Mouse (Mus musculus) urinary bladder, postnatal 36 days (tissue): ENCODE results near the gene Ets1.
A peak's percentile ranks its signal among the peaks of the same experiment; 100 is the strongest.

ENCODE experiments used
- DNase-seq, 2 experiments: peaks; one replicate each; pipeline ENCODE4 v3.0.0; 2022; ENCODE audit warnings: low spot score in 2 of 2, mixed read lengths in 1 of 2

Gene Ets1

DNA sequence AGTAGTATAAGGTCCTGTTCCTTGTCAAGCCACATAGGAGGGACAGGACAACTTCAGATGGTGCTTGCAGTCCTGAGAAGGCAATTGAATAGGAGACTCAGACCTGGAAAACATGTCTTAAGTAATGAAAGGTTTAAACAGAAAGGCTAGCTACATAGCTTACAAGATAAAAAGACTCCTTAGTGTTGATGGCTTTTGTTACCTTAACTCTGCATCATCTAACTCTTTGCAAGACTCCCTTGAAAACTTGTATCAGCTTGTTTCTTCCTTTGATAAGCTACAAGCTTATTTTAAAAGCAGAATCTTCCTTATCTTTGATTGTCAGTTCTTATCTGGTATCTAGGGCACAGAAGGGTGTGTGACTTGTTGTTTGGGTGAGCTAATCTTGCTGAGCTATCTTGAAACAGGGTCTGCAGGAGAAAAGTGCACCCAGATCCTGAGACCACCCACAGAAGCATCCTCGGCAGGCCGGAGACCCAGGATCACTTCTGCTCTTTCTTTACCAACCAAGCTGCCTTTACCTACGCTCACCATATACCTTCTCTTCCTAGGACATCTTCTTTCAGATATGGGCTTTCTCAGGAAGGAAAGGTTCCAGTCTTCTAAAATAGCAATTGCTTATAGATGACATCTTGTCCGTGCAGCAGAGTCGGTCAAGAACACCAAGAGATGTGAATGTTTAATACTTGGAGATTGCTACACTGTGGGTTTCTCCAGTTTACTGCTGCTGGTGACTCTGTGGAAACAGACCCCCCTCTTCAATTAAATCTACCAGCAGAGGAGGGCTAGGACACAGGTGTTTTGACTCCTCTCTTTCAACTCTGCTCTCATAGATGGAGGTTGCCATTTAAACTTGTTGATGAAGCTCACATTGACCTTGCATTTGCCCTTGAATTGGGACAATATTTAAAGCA is 19.2 kb upstream of the Ets1 start:
- DNase-seq: no peak

- DNase-seq: no peak
Measured at GRCm38 (mm10) chr9:32617430-32617768, 18.6 kb upstream of the Ets1 start.

GRCm38 (mm10) chr9:32618544-32619120 is 17.4 kb upstream of the Ets1 start:
- no peak for DNase-seq

DNA sequence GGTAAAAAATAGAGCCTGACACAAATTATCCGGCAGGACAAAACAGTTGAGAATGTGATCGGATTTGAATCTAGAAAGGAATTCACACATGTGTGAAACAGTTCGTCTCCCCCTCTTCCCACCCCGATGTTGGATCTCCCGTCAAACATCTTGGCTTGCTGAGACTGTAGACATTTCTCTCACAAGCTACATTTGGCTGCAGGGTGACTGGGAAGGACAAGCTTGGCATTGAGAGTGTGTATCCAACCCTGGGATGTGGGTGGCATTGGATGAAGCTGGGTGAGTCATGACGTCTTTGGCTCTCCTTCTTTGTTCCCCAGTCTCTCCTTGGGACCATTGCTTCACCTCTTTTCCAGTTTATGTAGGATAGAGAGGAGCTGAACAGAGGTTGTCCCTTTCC is 16.4 kb upstream of the Ets1 start:
- no peak for DNase-seq

DNA sequence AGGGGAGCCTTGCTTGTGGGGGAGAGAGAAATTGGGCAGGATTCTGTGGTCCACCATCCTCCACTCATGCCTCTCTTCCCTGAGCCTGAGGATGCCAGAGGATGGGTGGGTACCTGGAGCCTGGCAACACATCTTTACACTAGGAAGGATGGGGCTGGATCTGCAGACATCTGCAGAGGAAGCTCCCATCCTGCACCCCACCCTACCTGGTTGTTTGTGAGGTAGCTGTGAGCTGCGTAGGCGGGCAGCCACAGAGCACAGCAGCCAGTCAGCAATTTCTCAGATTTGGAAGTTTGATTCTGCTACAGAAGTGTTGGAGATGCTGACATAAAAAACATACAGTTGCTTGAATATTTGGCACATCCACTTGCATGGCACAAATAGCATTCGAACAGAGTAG is 15.6 kb upstream of the Ets1 start:
- DNase-seq: no peak

- DNase-seq: no peak
Measured at GRCm38 (mm10) chr9:32629385-32629981, 6.5 kb upstream of the Ets1 start.

- DNase-seq: no peak
Measured at GRCm38 (mm10) chr9:32631341-32631740, 4.7 kb upstream of the Ets1 start.

DNA sequence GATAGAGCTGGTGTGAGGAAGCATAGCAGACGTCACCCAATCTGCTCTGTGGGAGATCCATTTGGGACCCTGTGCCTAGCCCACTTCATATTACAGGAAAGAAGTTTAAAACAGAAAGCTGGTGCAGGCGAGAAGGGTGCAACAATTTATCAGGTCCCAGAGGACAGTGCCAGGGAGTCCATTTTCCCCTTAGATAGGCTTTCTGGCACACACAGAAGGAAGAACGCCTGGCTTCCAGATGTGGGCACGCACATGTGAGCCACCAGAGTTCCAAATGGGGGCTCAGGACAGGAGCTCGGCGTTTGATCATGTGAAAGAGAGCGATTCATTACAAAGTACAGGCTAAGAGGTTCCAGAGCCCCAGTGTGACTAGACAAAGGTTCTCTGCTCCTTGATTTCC is 3.8 kb upstream of the Ets1 start:
- no peak for DNase-seq

- no peak for DNase-seq
Measured at GRCm38 (mm10) chr9:32644981-32645380, 9.0 kb downstream of the Ets1 start.

GRCm38 (mm10) chr9:32645475-32645874 is 9.5 kb downstream of the Ets1 start:
- DNase-seq: no peak

DNA sequence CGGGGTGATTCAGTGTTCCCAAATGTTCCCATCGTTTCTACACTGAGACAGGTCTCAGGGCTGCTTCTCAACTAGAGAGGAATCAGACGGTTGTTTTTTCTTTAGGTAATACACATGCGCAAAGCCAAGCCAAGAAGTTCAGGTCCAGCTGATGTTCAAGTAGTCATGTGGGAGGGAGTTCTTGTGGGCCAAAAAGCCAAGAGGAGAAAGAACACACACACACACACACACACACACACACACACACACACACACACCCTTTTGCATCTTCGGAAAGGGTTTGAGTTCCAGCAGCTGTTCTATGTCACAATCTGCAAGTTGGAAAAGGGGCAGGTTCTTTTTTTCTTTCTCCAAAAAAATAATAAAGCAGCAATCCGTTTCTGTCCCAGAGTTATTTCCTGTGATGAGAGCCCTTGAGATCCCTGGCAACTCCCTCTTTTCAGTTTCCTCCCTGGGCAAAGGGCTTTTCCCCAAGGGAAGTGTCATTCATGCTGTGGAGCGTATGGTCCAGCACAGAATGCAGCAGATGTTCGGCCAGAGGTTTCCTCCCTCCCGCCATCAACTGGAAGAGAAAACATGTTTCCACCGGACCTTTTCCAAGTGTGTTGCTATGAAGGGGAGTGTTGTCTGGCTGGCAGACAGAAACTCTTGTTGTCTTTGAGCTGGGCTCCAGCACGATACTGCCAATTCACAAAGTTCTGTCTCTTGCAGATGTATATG is 10.7 kb downstream of the Ets1 start:
- DNase-seq: peak; percentile 30 to 49

DNA sequence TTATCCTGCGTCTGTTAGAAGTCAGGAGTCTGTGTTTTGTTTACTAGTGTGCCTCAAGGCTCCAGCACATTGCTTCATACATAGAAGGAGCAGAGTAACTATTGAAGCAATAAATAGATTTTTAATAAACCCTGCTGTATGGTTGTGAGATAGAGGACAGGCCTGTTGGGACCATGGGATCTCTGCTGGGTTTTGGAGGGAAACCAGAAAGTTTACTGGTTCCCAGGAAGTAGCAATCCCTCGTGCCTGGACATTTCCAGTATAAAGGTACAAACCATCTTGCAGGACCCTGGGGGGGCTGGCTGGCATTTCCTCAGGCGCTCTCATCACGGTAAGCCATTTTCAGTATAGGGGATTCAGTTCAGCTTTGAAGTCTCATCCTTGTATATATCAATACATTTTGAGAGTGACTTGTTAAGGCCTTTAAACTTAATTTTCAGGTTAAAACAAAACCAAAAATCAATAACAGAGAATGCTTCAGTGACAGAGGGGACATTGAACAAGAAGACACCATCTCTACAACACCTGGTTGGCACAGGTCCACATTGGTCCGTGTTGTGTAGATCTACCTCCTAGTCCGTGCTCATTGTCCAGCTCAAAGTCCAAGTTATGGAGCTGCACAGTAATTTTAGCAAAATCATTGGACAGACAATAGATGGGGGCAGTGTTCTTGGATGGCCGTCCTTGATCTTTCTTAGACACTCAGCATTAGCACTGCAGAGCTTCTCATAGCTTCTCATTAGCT is 11.7 kb downstream of the Ets1 start:
- DNase-seq: no peak

DNA sequence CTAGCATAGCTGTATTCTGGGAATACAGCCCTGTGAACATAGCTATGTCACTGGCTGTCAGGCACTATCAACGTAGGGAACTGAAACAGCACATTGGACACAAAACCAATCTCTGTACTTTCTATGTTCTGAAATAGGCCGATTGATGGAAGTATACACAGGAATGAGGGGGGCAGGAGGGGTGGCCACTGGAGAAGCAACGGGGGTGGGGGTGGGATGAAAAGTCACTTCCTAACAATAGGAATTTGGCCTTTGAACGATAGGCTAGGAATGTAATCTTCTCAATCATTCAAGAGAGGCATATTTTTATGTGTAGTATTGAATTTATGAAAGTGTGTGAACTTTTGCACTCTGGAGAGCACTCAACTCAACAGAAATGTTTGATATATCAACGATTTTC is 12.3 kb downstream of the Ets1 start:
- DNase-seq: no peak

DNA sequence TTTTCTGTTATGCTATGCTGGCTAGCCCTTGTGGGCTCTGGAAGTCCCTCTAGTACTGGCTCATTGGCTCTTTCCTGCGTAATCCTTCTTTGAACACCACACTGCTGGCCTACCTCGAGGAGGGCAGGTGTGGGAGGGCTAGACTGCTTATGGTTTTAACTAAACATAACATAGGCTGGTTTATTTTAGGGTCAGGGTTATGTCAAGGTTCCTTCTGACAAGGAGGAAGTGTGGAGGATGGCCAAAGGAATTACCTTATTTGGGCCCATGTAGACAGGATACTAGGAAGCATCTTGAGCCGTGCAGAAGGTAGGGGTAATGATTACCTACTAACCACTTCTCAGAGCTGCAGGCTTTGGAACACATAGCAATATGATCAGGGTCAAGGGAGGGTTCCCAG is 14.7 kb downstream of the Ets1 start:
- no peak for DNase-seq

GRCm38 (mm10) chr9:32652112-32652511 is 16.1 kb downstream of the Ets1 start:
- DNase-seq: no peak

DNA sequence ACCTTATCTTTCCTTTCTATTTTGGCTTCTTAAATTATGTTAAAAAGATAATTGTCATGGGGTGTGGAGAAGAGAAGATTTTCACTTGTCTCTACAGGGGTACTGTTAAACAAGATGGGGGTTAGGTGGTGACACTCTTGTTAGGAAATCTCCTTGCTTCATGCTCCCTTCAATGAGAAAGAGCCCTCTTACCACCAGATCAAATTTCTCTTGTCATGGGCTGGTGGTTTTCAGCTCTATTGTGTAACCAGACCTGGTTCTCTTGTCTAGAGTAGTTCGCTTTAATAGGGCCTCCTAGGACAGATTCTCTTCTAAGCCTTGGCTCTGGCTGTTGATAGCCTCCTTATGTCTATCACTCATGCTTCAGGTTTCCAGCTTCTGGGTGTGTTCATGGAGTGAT is 18.3 kb downstream of the Ets1 start:
- DNase-seq: no peak

- no peak for DNase-seq
Measured at GRCm38 (mm10) chr9:32656351-32656844, 20.4 kb downstream of the Ets1 start.

DNA sequence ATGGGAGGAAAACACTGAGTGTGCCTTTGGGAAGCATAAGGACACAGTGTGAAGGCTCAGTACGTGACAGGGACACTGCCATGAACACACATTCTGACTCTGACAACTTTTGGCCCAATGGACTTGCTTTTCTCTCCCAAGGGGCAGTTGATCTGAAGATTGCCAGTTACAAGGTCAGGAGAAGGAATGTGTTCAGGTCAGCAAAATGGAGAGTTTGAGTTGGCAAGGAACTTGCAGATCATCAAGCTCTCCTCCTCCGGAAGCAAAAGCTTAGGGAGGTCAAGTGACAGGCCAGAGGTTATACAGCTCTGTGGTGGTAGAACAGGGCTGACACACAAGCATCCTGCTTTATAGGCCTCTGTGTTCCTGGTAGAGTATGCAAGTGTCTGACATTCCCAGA is 21.1 kb downstream of the Ets1 start:
- DNase-seq: no peak

DNA sequence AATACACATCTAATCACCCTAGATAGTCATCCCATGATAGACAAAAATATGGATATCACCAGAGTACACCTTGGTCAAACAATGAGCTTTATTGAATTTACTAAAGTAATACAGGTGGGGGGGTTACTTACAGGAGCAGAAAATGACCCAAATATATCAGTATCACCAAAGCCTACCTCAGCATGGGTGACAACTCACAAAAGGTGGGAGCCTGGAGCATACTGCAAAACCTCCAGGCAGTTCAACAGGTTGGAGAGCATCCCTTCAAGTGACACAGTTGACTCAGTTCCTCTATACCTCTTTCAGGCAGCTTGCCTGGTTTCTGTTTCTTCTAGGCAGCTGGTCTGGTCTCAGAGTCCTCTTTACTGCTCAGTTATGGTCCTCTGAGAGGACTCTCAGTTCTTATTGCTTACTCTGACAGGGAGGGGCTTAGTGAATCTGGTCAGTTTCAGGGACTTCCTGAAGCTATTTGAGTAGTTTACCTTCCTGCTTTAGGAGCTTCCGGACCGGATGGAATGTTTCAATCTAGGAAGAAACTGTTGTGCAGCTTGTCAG is 24.5 kb downstream of the Ets1 start:
- no peak for DNase-seq

GRCm38 (mm10) chr9:32661071-32661470 is 25.1 kb downstream of the Ets1 start:
- DNase-seq: no peak

DNA sequence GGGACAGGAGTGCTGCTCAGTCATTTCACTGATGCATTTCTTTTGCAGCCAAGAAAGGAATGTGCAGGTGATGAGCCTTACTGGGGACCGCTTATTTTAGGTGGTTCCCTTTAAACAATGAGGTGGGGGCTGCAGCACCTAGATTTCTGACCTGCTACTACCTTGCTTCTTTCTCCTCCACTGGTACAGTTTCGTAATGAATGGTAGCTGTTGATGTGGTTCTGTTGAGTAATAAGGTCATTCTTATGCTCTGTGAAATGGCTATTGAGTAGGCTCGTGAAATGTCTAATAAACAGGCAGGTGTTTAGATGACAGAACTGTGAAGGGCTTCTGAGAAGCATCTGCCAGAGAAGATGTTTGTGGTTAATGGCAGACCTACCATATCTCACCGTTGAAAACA is 25.5 kb downstream of the Ets1 start:
- DNase-seq: no peak
